Mouse (Mus musculus) lung, embryonic 16.5 days (tissue): ENCODE measurements around the gene Casp7. TPM values are rescaled to one million over a fixed set of nuclear protein-coding genes. Genes with fewer than 3 reads are reported as not detected.

ENCODE experiments used
- ATAC-seq: fragments of 200-750 bp; cut with Nextera tagmentation; 2 replicates; pipeline ENCODE4 v1.8.0; 2017; ENCODE audit warnings: low read depth, mild to moderate bottlenecking, moderate library complexity
- H3K27ac ChIP-seq: fragments of 300-500 bp; sonication (generic); 2 replicates; pipeline ENCODE4 v1.5.1; 2014; ENCODE audit warnings: mild to moderate bottlenecking, control low read depth, low read length
- H3K27me3 ChIP-seq: fragments of 300-500 bp; sonication (generic); 2 replicates; pipeline ENCODE4 v1.6.1; 2014; ENCODE audit warnings: low read depth, low read length, mixed read lengths; ENCODE audit not compliant: control insufficient read depth, insufficient read depth
- H3K36me3 ChIP-seq: fragments of 300-500 bp; sonication (generic); 2 replicates; pipeline ENCODE4 v1.6.1; 2014; ENCODE audit warnings: low read length; ENCODE audit not compliant: control insufficient read depth, insufficient read depth
- H3K4me1 ChIP-seq: fragments of 300-500 bp; sonication (generic); replicated peaks from 2 replicates; pipeline ENCODE4 v1.6.1; 2014; ENCODE audit warnings: low read length, mixed read lengths; ENCODE audit not compliant: control insufficient read depth, insufficient read depth
- H3K4me2 ChIP-seq: fragments of 300-500 bp; sonication (generic); 2 replicates; pipeline ENCODE4 v1.6.1; 2014; ENCODE audit warnings: low read depth, low read length, control low read depth
- H3K4me3 ChIP-seq: fragments of 300-500 bp; sonication (generic); 2 replicates; pipeline ENCODE4 v1.5.1; 2014; ENCODE audit warnings: mild to moderate bottlenecking, low read length, control low read depth
- H3K9ac ChIP-seq: fragments of 300-500 bp; sonication (generic); 2 replicates; pipeline ENCODE4 v1.6.1; 2014; ENCODE audit warnings: low read length, control low read depth
- H3K9me3 ChIP-seq: fragments of 300-500 bp; sonication (generic); 2 replicates; pipeline ENCODE4 v1.6.1; 2016; ENCODE audit warnings: low read length; ENCODE audit not compliant: control insufficient read depth
- WGBS: fragments of 180-500 bp; shearing (Covaris S2); extraction: QIAGEN DNeasy Blood & Tissue Kit; methylation state at CpG from one replicate; pipeline ENCODE4 v1.1.7; 2014; 5-methylcytosine and 5-hydroxymethylcytosine counted together
- polyA plus RNA-seq: library from polyadenylated mRNA; unstranded; fragments of >200 nt; fragmentation: Nextera tagmentation; extraction: Ambion mirVana; gene quantifications from 2 replicates; pipeline ENCODE4 v1.2.1, GENCODE M21; 2015

Gene Casp7
- polyA plus RNA-seq, 1 experiment from 2014 or later = 34.3 TPM

DNA sequence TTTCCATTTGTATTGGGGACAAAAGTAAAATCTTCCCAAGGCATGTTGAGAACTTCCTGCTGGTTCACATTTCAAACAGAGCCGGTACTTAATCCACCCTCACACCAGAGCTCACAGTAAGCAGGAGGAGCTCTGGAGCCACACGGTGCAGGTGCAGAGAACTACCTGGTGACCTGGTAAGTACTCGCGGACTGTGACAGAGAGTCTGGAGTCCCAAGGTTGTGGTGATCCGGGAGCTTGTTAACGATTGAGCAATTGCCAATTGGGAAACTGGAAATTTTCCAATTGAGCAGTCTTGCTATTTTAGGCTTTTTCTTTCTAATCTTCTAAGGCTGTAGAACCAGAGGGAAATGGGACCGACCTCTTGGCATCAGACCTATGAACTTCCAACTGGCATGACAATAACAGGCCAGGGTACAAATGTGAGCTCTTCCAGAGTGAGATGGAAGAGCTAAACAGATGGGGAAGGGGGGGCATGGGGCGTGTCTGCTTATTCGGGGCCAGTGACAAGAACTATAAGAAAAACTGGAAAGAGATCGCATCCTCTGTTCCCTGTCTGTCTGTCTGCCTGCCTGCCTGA, 64.7 kb downstream of the Casp7 start, which contains the start of gene Plekhs1:
Plekhs1 (plus strand) TSS at position 119 of the 580 bp plus-strand sequence.
- H3K4me2 ChIP-seq = no peak within 1 kb of the TSS
- WGBS = 44% methylated on average over 10 of the region's 10 CpGs
- ATAC-seq = peak; percentile 77

DNA sequence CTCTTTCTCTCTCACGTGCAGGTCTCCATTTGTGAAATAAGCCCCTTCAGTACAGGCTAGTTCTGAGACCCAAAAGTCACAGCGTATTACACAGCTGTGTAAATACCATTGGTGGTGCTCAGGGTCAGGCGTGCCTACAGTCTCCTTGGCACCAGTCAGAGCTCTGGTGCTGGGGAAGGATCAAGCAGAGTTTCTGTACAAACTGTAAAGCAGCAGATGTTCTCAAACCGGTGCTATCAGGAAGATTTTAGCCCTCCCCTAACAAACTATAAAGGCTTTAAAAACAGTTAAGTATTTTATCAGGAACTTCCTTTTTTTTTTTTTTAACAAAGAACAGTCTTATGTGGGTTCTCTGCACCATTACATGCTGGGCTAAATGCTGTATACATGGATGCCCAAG, 65.9 kb downstream of the Casp7 start:
- Histone ChIP-seq H3K9ac (no peak overlapping the region; the same call in 1 of the 2 replicates), H3K36me3 (no peaks in the 10 kb centered on the region), H3K4me3 (no peak overlapping the region), H3K4me1 (peaks cover 19% of the 10 kb centered on the region), H3K27me3 (no peaks in the 10 kb centered on the region), H3K9me3 (no peaks in the 10 kb centered on the region; the same call in 1 of the 2 replicates), H3K27ac (no peak overlapping the region), H3K4me2 (no peak overlapping the region)
- 46% methylated on average over 4 of the region's 4 CpGs for WGBS
- ATAC-seq = peak; percentile 52

More for the DNA sequence above, 64.7 kb downstream of the Casp7 start, which contains the start of gene Plekhs1:
- Histone ChIP-seq H3K27me3 (no peaks in the 10 kb centered on the region), H3K27ac (peak within 1 kb of the TSS; percentile 56), H3K4me1 (peaks cover 23% of the 10 kb centered on the region), H3K9ac (no peak within 1 kb of the TSS), H3K9me3 (no peaks in the 10 kb centered on the region; the same call in 1 of the 2 replicates), H3K36me3 (no peaks in the 10 kb centered on the region), H3K4me3 (no peak within 1 kb of the TSS)

DNA sequence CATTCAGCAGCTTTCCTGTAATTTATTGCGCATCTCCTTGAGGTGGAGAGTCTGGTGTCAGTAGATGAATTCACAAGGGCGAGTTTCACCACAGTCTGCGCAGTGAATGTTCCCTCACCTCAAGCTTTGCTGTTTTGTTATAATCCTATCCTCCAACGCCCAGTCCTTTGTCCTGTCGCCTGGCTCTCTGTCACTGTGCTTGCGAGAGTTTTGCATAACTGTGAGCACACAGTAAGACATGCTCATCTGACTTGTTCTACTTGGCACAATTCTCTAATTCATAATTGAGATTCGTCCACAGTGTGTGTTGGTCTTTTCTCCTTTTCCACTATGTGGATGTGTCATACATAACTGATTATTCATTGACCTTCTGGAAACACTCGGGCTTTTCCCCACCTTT, 69.6 kb downstream of the Casp7 start:
- Histone ChIP-seq H3K27ac (no peak overlapping the region), H3K9ac (no peak overlapping the region), H3K4me1 (peaks cover 11% of the 10 kb centered on the region), H3K36me3 (no peaks in the 10 kb centered on the region), H3K4me2 (no peak overlapping the region), H3K27me3 (no peaks in the 10 kb centered on the region), H3K4me3 (no peak overlapping the region), H3K9me3 (no peaks in the 10 kb centered on the region; the same call in 1 of the 2 replicates)
- 75% methylated on average over 8 of the region's 8 CpGs for WGBS
- no peak for ATAC-seq

GRCm38 (mm10) chr19:56470286-56471020, 73.5 kb downstream of the Casp7 start:
- Histone ChIP-seq H3K27me3 (no peaks in the 10 kb centered on the region), H3K36me3 (no peaks in the 10 kb centered on the region), H3K9ac (no peak overlapping the region), H3K4me3 (no peak overlapping the region), H3K4me1 (no peaks in the 10 kb centered on the region), H3K9me3 (no peaks in the 10 kb centered on the region), H3K27ac (no peak overlapping the region), H3K4me2 (no peak overlapping the region)
- ATAC-seq = no peak
- WGBS = 81% methylated on average over 14 of the region's 14 CpGs

- no peak overlapping the region for H3K27ac ChIP-seq
- no peaks in the 10 kb centered on the region for H3K4me1 ChIP-seq
- H3K27me3 ChIP-seq = no peaks in the 10 kb centered on the region
- no peak overlapping the region for H3K4me2 ChIP-seq
- H3K9ac ChIP-seq = no peak overlapping the region
- H3K36me3 ChIP-seq = no peaks in the 10 kb centered on the region
- H3K4me3 ChIP-seq = no peak overlapping the region
- ATAC-seq = no peak
- H3K9me3 ChIP-seq = no peaks in the 10 kb centered on the region
- 80% methylated on average over 10 of the region's 10 CpGs for WGBS
These were observed 75.0 kb downstream of the Casp7 start for GRCm38 (mm10) chr19:56471934-56472333.

- peak overlapping the region; percentile 49 for H3K4me2 ChIP-seq
- no peaks in the 10 kb centered on the region for H3K36me3 ChIP-seq
- H3K27me3 ChIP-seq = no peaks in the 10 kb centered on the region
- no peaks in the 10 kb centered on the region for H3K9me3 ChIP-seq
- peak overlapping the region; percentile 21; the same call in 1 of the 2 replicates for H3K4me3 ChIP-seq
- ATAC-seq = peak; percentile 65; the same call in 1 of the 2 replicates
- H3K27ac ChIP-seq = no peak overlapping the region
- 52% methylated on average over 19 of the region's 19 CpGs for WGBS
- no peaks in the 10 kb centered on the region for H3K4me1 ChIP-seq
- peak overlapping the region; percentile 36; the same call in 1 of the 2 replicates for H3K9ac ChIP-seq
These were observed 78.1 kb downstream of the Casp7 start for GRCm38 (mm10) chr19:56474869-56475550.

DNA sequence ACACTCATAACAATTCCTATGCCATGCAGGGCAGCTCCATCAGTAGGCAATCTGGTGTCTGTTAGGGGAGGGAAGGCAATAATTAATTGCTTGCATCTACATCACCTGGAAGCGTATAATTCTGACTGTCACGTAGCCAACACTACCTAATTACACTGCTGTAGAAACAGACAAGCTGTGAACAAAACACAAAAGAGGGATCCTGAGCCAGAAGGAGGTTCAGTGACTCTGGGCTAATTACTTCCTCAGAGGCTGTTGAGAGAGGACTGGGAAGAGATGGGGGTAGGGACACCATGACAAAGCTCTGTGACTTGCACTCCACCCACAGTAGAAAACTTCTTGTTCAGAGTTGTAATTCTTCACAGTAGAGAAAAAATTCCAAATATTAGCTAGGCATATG, 79.6 kb downstream of the Casp7 start:
- Histone ChIP-seq H3K27ac (no peak overlapping the region), H3K9ac (no peak overlapping the region), H3K4me3 (no peak overlapping the region), H3K4me2 (no peak overlapping the region), H3K36me3 (no peaks in the 10 kb centered on the region), H3K9me3 (no peaks in the 10 kb centered on the region), H3K27me3 (no peaks in the 10 kb centered on the region), H3K4me1 (no peaks in the 10 kb centered on the region)
- ATAC-seq = no peak
- WGBS = 49% methylated on average over 2 of the region's 2 CpGs

GRCm38 (mm10) chr19:56477253-56477652, 80.3 kb downstream of the Casp7 start:
- no peak overlapping the region for H3K27ac ChIP-seq
- ATAC-seq = no peak
- 78% methylated on average over 5 of the region's 5 CpGs for WGBS
- no peaks in the 10 kb centered on the region for H3K4me1 ChIP-seq
- H3K9ac ChIP-seq = no peak overlapping the region
- no peak overlapping the region for H3K4me3 ChIP-seq
- no peaks in the 10 kb centered on the region for H3K9me3 ChIP-seq
- H3K36me3 ChIP-seq = no peaks in the 10 kb centered on the region
- H3K4me2 ChIP-seq = no peak overlapping the region
- no peaks in the 10 kb centered on the region for H3K27me3 ChIP-seq

DNA sequence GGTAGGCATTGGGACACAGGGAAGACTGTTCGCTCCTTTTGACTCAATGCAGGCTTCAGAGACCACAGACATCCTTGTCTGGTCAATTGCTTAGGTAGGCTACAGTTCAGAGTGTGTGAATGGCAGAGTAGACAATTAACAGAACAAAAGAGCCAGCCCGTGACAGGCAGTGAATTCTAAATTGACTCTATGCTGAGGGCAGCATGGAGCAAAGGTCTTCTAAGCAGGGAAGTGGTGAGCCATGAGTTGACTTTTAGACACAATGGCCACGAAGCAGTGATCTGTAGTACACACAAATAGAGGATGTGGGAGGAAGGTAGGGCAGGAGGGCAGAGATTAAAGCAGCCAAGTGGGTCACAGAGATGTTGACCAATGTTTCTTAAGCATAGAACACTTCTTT, 80.9 kb downstream of the Casp7 start:
- H3K9me3 ChIP-seq = no peaks in the 10 kb centered on the region
- no peak overlapping the region for H3K4me3 ChIP-seq
- H3K9ac ChIP-seq = no peak overlapping the region
- H3K27ac ChIP-seq = no peak overlapping the region
- H3K4me2 ChIP-seq = no peak overlapping the region
- ATAC-seq = no peak
- H3K36me3 ChIP-seq = no peaks in the 10 kb centered on the region
- no peaks in the 10 kb centered on the region for H3K4me1 ChIP-seq
- H3K27me3 ChIP-seq = no peaks in the 10 kb centered on the region
- WGBS = 54% methylated on average over 3 of the region's 3 CpGs
